Mouse (Mus musculus): ENCODE data around the gene Gm42674.

The Gm42674 gene

GRCm38 (mm10) chr3:90599401-90599800 is 2.3 kb upstream of the Gm42674 start:
- no peak for DNase-seq

- DNase-seq = no peak
Observed at GRCm38 (mm10) chr3:90600036-90600435, 1.7 kb upstream of the Gm42674 start.

GRCm38 (mm10) chr3:90600458-90601195 is 1.1 kb upstream of the Gm42674 start:
- no peak for DNase-seq

GRCm38 (mm10) chr3:90603623-90604022 is 1.9 kb downstream of the Gm42674 start, which contains the start of gene S100a4:
S100a4 (plus strand) TSS chr3:90603771.
- no peak for DNase-seq

- no peak for DNase-seq
Observed at GRCm38 (mm10) chr3:90604416-90604815, 2.7 kb downstream of the Gm42674 start.

- DNase-seq = no peak
Observed at GRCm38 (mm10) chr3:90605049-90605448, 3.3 kb downstream of the Gm42674 start.

GRCm38 (mm10) chr3:90605736-90606135 is 4.0 kb downstream of the Gm42674 start:
- no peak for DNase-seq

- no peak for DNase-seq
Observed at GRCm38 (mm10) chr3:90606185-90606584, 4.5 kb downstream of the Gm42674 start.

- DNase-seq = no peak
Observed at GRCm38 (mm10) chr3:90607361-90607760, 5.7 kb downstream of the Gm42674 start.

- DNase-seq = no peak
Observed at GRCm38 (mm10) chr3:90608223-90608622, 6.5 kb downstream of the Gm42674 start, which contains the start of gene S100a5. S100a5 (plus strand) TSS chr3:90608523.

- no peak for DNase-seq
Observed at GRCm38 (mm10) chr3:90609102-90609501, 7.4 kb downstream of the Gm42674 start.

GRCm38 (mm10) chr3:90611494-90611893 is 9.8 kb downstream of the Gm42674 start:
- DNase-seq = no peak

- DNase-seq = no peak
Observed at GRCm38 (mm10) chr3:90612061-90612460, 10.4 kb downstream of the Gm42674 start.

GRCm38 (mm10) chr3:90612728-90613291 is 11.1 kb downstream of the Gm42674 start, which contains the start of gene S100a6:
S100a6 (plus strand) TSS chr3:90612882.
- DNase-seq = peak; percentile 88

GRCm38 (mm10) chr3:90613461-90614147 is 11.9 kb downstream of the Gm42674 start:
- DNase-seq = no peak

- DNase-seq = no peak
Observed at GRCm38 (mm10) chr3:90614148-90614530, 12.4 kb downstream of the Gm42674 start.

GRCm38 (mm10) chr3:90614611-90615251 is 13.0 kb downstream of the Gm42674 start:
- DNase-seq = no peak

- DNase-seq = peak; percentile 85
Observed at GRCm38 (mm10) chr3:90615415-90615814, 13.7 kb downstream of the Gm42674 start.

GRCm38 (mm10) chr3:90615911-90616310 is 14.2 kb downstream of the Gm42674 start:
- no peak for DNase-seq

GRCm38 (mm10) chr3:90617586-90617985 is 15.9 kb downstream of the Gm42674 start:
- DNase-seq = no peak

- no peak for DNase-seq
Observed at GRCm38 (mm10) chr3:90621552-90621951, 19.8 kb downstream of the Gm42674 start.

- DNase-seq = peak; percentile 58
Observed at GRCm38 (mm10) chr3:90623435-90624071, 21.8 kb downstream of the Gm42674 start.

GRCm38 (mm10) chr3:90625496-90625895 is 23.8 kb downstream of the Gm42674 start:
- no peak for DNase-seq

Measured in thymus, postnatal 4 days (tissue).